20 mouse cellular contexts compared by ENCODE assay signal in the genomic region with DNA sequence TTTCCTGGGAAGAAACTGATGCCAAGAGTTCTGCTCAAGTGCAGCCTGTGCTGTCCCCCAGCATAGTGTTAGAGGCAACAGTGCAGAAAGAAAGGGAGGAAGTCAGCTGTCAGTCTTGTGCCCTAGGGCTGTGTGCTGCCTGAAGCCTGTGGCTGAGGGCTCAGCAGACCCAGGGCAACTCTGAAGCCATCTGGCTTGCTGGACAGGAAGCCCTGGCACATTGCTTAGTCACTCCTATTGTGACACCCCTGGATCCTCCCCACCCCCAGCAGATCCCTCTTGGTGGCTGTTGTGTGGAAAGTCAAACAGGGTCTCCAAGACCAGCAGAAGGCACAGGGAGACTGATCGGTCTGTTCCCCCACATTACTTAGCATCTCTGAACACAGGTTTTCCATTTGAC. TPM values are rescaled to one million over a fixed set of nuclear protein-coding genes. Genes with fewer than 3 reads are reported as not detected.
DNase-seq lines count a peak whose midpoint lies in the region; ATAC-seq and TF ChIP-seq lines count a peak whose summit lies in the region.
"Had no signal": no experiment of that assay in that cellular context is flagged by ENCODE, and none has a peak within 500 bp of the region (broad histone marks: within the 10 kb centered on the region; RNA-seq: fewer than 3 reads in every experiment).

No protein-coding gene starts in this region.

- no peaks in the 10 kb centered on the region for H3K9me3 ChIP-seq in lung, embryonic 15.5 days
- H3K9me3 ChIP-seq in lung, postnatal 0 days (ENCODE audit: low read length) = no peaks in the 10 kb centered on the region
- H3K9me3 ChIP-seq in stomach, embryonic 14.5 days (ENCODE audit: control insufficient read depth, low read depth, low read length) = no peaks in the 10 kb centered on the region
- H3K9me3 ChIP-seq: G1E; hindbrain, embryonic 15.5 days had no signal

- H3K4me3 ChIP-seq in lung, embryonic 15.5 days = no peak overlapping the region
- no peak overlapping the region for H3K4me3 ChIP-seq in lung, postnatal 0 days (ENCODE audit: low read depth, low read length)
- H3K4me3 ChIP-seq in stomach, embryonic 14.5 days (ENCODE audit: low read depth, low read length) = no peak overlapping the region
- H3K4me3 ChIP-seq: hindbrain, embryonic 15.5 days had no signal

- 95% methylated on average over 1 of the region's 1 CpGs for WGBS in lung, embryonic 15.5 days
- WGBS in lung, postnatal 0 days = 81% methylated on average over 1 of the region's 1 CpGs
- 75% methylated on average over 1 of the region's 1 CpGs for WGBS in stomach, embryonic 14.5 days

- H3K4me1 ChIP-seq in lung, embryonic 15.5 days = no peaks in the 10 kb centered on the region
- no peaks in the 10 kb centered on the region for H3K4me1 ChIP-seq in lung, postnatal 0 days (ENCODE audit: insufficient read depth, low read depth, low read length)
- H3K4me1 ChIP-seq in stomach, embryonic 14.5 days (ENCODE audit: control insufficient read depth, insufficient read depth, low read length) = no peaks in the 10 kb centered on the region
- H3K4me1 ChIP-seq: hindbrain, embryonic 15.5 days had no signal

- TF ChIP-seq CTCF in lung, postnatal 0 days (IDR thresholded peaks at IDR 0.05) = no peak

- H3K27ac ChIP-seq in lung, embryonic 15.5 days = peak overlapping the region; percentile 31; the same call in 1 of the 2 replicates
- no peak overlapping the region for H3K27ac ChIP-seq in lung, postnatal 0 days (ENCODE audit: low read length)
- peak overlapping the region; percentile 72 for H3K27ac ChIP-seq in stomach, embryonic 14.5 days (ENCODE audit: low read length)
- H3K27ac ChIP-seq: hindbrain, embryonic 15.5 days had no signal

- no peak overlapping the region for H3K4me2 ChIP-seq in lung, embryonic 15.5 days
- no peak overlapping the region for H3K4me2 ChIP-seq in lung, postnatal 0 days (replicated peaks; ENCODE audit: low read depth, low read length)
- H3K4me2 ChIP-seq in stomach, embryonic 14.5 days (replicated peaks; ENCODE audit: low read depth, low read length) = no peak overlapping the region
- H3K4me2 ChIP-seq: hindbrain, embryonic 15.5 days; midbrain, embryonic 11.5 days had no signal

- DNase-seq in adrenal gland, postnatal 36 days = peak; percentile 55 to 60
- no peak for DNase-seq in adrenal gland, postnatal 25 days
- no peak for DNase-seq in lung, postnatal 14 days
- peak; percentile 45 for DNase-seq in lung, postnatal 0 days (ENCODE audit: low spot score)
- DNase-seq in thymus, postnatal 14 days = no peak
- DNase-seq: cerebellum, adult 11 months; gastrocnemius, postnatal 36 days; spleen, adult 18-20 months; thymus, adult 2 months had no signal

- TF ChIP-seq EP300 in lung, postnatal 0 days (IDR thresholded peaks at IDR 0.05) = no peak

- H3K9ac ChIP-seq in lung, embryonic 15.5 days = no peak overlapping the region
- H3K9ac ChIP-seq in lung, postnatal 0 days (replicated peaks; ENCODE audit: low read depth) = no peak overlapping the region
- no peak overlapping the region for H3K9ac ChIP-seq in stomach, embryonic 14.5 days (replicated peaks; ENCODE audit: low read depth, low read length)
- H3K9ac ChIP-seq: hindbrain, embryonic 15.5 days had no signal

- ATAC-seq in lung, embryonic 15.5 days (ENCODE audit: borderline replicate concordance, extremely low read depth, low FRiP score, low TSS enrichment) = no peak
- ATAC-seq in lung, postnatal 0 days = peak; percentile 68
- no peak for ATAC-seq in stomach, embryonic 14.5 days (ENCODE audit: insufficient number of reproducible peaks, insufficient read depth, low FRiP score, low read depth)
- no peak for ATAC-seq in cerebellum, adult (ENCODE audit: insufficient number of reproducible peaks, low FRiP score, low TSS enrichment)

- H3K36me3 ChIP-seq in lung, embryonic 15.5 days = peaks cover 16% of the 10 kb centered on the region; the same call in 1 of the 2 replicates
- 0 out of 2 replicates have a peak, but pooled peaks cover 6% of the 10 kb centered on the region for H3K36me3 ChIP-seq in lung, postnatal 0 days (ENCODE audit: insufficient read depth, low read length)
- H3K36me3 ChIP-seq in stomach, embryonic 14.5 days (ENCODE audit: control insufficient read depth, insufficient read depth, low read length) = peaks cover 15% of the 10 kb centered on the region

- H3K27me3 ChIP-seq in lung, embryonic 15.5 days = no peaks in the 10 kb centered on the region
- H3K27me3 ChIP-seq in lung, postnatal 0 days (replicated peaks; ENCODE audit: insufficient read depth, low read length) = no peaks in the 10 kb centered on the region
- no peaks in the 10 kb centered on the region for H3K27me3 ChIP-seq in stomach, embryonic 14.5 days (ENCODE audit: control insufficient read depth, insufficient read depth, low read length)
- H3K27me3 ChIP-seq: hindbrain, embryonic 15.5 days had no signal

RNA-seq across cellular contexts. Expression of a gene that starts 29.5 kb away (rescaled TPM):
- total RNA-seq in adrenal gland, postnatal 36 days (2021) = 100 to 1,000 TPM; 958 to 992 TPM
- total RNA-seq in adrenal gland, postnatal 25 days (2021) = 790 and 849 TPM in 2 replicates
- 763 and 796 TPM in 2 replicates for polyA plus RNA-seq in lung, embryonic 15.5 days (2015; fragmentation: Nextera tagmentation; extraction: Ambion mirVana)
- polyA plus RNA-seq in lung, postnatal 0 days (2015; fragmentation: Nextera tagmentation; extraction: Ambion mirVana) = 723 and 783 TPM in 2 replicates
- 851 and 942 TPM in 2 replicates for polyA plus RNA-seq in stomach, embryonic 14.5 days (2014; fragmentation: Nextera tagmentation; extraction: Ambion mirVana)

RNA-seq across cellular contexts. Expression of a gene that starts 29.9 kb away (rescaled TPM):
- total RNA-seq in adrenal gland, postnatal 36 days (2021) = 10 to 100 TPM; 44.5 to 49.6 TPM
- 53.1 and 55.3 TPM in 2 replicates for total RNA-seq in adrenal gland, postnatal 25 days (2021)
- 70.8 and 81.4 TPM in 2 replicates for polyA plus RNA-seq in lung, embryonic 15.5 days (2015; fragmentation: Nextera tagmentation; extraction: Ambion mirVana)
- 63.7 and 67.2 TPM in 2 replicates for polyA plus RNA-seq in lung, postnatal 0 days (2015; fragmentation: Nextera tagmentation; extraction: Ambion mirVana)
- polyA plus RNA-seq in stomach, embryonic 14.5 days (2014; fragmentation: Nextera tagmentation; extraction: Ambion mirVana) = 67.3 and 68.4 TPM in 2 replicates

RNA-seq across cellular contexts. Expression of a gene that starts 37.0 kb away (rescaled TPM):
- total RNA-seq in adrenal gland, postnatal 36 days (2021) = 10 to 100 TPM; 46.8 to 47.1 TPM
- 47.8 and 48.2 TPM in 2 replicates for total RNA-seq in adrenal gland, postnatal 25 days (2021)
- 32.6 and 35.1 TPM in 2 replicates for polyA plus RNA-seq in lung, embryonic 15.5 days (2015; fragmentation: Nextera tagmentation; extraction: Ambion mirVana)
- polyA plus RNA-seq in lung, postnatal 0 days (2015; fragmentation: Nextera tagmentation; extraction: Ambion mirVana) = 21.7 and 25.3 TPM in 2 replicates
- 33.8 and 35.5 TPM in 2 replicates for polyA plus RNA-seq in stomach, embryonic 14.5 days (2014; fragmentation: Nextera tagmentation; extraction: Ambion mirVana)

RNA-seq across cellular contexts. Expression of a gene that starts 54.7 kb away (rescaled TPM):
- total RNA-seq in adrenal gland, postnatal 36 days (2021) = not detected
- total RNA-seq in adrenal gland, postnatal 25 days (2021) = not detected in 2 replicates
- not detected in 2 replicates for polyA plus RNA-seq in lung, embryonic 15.5 days (2015; fragmentation: Nextera tagmentation; extraction: Ambion mirVana)
- polyA plus RNA-seq in lung, postnatal 0 days (2015; fragmentation: Nextera tagmentation; extraction: Ambion mirVana) = not detected in 2 replicates
- not detected in 2 replicates for polyA plus RNA-seq in stomach, embryonic 14.5 days (2014; fragmentation: Nextera tagmentation; extraction: Ambion mirVana)
- total RNA-seq: G1E; gastrocnemius, postnatal 36 days; layer of hippocampus, postnatal 10 days had no signal
- polyA plus RNA-seq: C2C12; G1E; heart, embryonic 14.5 days; hindbrain, embryonic 15.5 days; kidney, embryonic 16.5 days; limb, embryonic 11.5 days; midbrain, embryonic 11.5 days; thymus, adult 2 months had no signal

Comparison
In these comparisons a context has a peak if more than half of its experiments do, and no peak if none do; other contexts are left out.
1. DNase-seq: peak in adrenal gland, postnatal 36 days (2 of 2) and lung, postnatal 0 days (single experiment); none in adrenal gland, postnatal 25 days (single experiment), lung, postnatal 14 days (single experiment) and thymus, postnatal 14 days (single experiment).